Mouse (Mus musculus): ENCODE data around the gene Cacnb2. TPM values are rescaled to one million over a fixed set of nuclear protein-coding genes. Genes with fewer than 3 reads are reported as not detected.

Cacnb2 gene
- total and polyA plus RNA-seq, 2 experiments from 2014 or later = 12.1 to 71.6 TPM

DNA sequence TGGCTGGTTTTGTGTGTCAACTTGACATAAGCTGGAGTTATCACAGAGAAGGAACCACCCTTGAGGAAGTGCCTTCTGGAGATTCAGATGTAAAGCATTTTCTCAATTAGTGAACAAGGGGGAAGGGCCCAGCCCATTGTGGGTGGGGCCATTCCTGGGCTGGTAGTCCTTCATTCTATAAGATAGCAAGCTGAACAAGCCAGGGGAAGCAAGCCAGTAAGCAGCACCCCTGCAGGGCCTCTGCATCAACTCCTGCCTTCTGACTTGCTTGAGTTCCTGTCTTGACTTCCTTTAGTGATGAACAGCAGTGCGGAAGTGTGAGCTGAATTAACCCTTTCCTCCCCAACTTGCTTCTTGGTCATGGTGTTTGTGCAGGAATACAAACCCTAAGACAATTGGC lies 260.1 kb downstream of the Cacnb2 start:
- no peak overlapping the region for H3K4me2 ChIP-seq (ENCODE audit: low read depth, low read length)
- no peaks in the 10 kb centered on the region for H3K27me3 ChIP-seq (ENCODE audit: control insufficient read depth, insufficient read depth, low read length)
- 22% methylated on average over 1 of the region's 1 CpGs for WGBS
- no peak for DNase-seq (ENCODE audit: low spot score)
- H3K27ac ChIP-seq (ENCODE audit: low read depth) = no peak overlapping the region
- no peak overlapping the region for H3K9ac ChIP-seq (replicated peaks; ENCODE audit: low read depth, low read length)
- no peak overlapping the region for H3K4me3 ChIP-seq (ENCODE audit: low read depth, low read length)
- H3K9me3 ChIP-seq (replicated peaks; ENCODE audit: control insufficient read depth, low read length) = no peaks in the 10 kb centered on the region
- H3K4me1 ChIP-seq (ENCODE audit: control insufficient read depth, insufficient read depth) = peaks cover 6% of the 10 kb centered on the region; the same call in 1 of the 2 replicates
- TF ChIP-seq CTCF (IDR thresholded peaks at IDR 0.05; ENCODE audit: low read depth) = no peak
- no peak for TF ChIP-seq EP300 (IDR thresholded peaks at IDR 0.05; ENCODE audit: low read depth)
- no peaks in the 10 kb centered on the region for H3K36me3 ChIP-seq (replicated peaks; ENCODE audit: control insufficient read depth, insufficient read depth, low read length)
- no peak for ATAC-seq (ENCODE audit: insufficient read depth, low read depth)

GRCm38 (mm10) chr2:14873116-14873515 lies 270.2 kb downstream of the Cacnb2 start:
- H3K4me1 ChIP-seq (ENCODE audit: control insufficient read depth, insufficient read depth) = peaks cover 11% of the 10 kb centered on the region; the same call in 1 of the 2 replicates
- ATAC-seq (ENCODE audit: insufficient read depth, low read depth) = no peak
- H3K27me3 ChIP-seq (ENCODE audit: control insufficient read depth, insufficient read depth, low read length) = no peaks in the 10 kb centered on the region
- no peak for DNase-seq (ENCODE audit: low spot score)
- 62% methylated on average over 1 of the region's 1 CpGs for WGBS
- H3K4me2 ChIP-seq (ENCODE audit: low read depth, low read length) = peak overlapping the region; percentile 48; the same call in 1 of the 2 replicates
- H3K27ac ChIP-seq (ENCODE audit: low read depth) = no peak overlapping the region
- no peaks in the 10 kb centered on the region for H3K36me3 ChIP-seq (replicated peaks; ENCODE audit: control insufficient read depth, insufficient read depth, low read length)
- no peak overlapping the region for H3K4me3 ChIP-seq (ENCODE audit: low read depth, low read length)
- TF ChIP-seq EP300 (IDR thresholded peaks at IDR 0.05; ENCODE audit: low read depth) (no peak), CTCF (IDR thresholded peaks at IDR 0.05; ENCODE audit: low read depth) (no peak)
- no peaks in the 10 kb centered on the region for H3K9me3 ChIP-seq (replicated peaks; ENCODE audit: control insufficient read depth, low read length)
- H3K9ac ChIP-seq (replicated peaks; ENCODE audit: low read depth, low read length) = no peak overlapping the region

DNA sequence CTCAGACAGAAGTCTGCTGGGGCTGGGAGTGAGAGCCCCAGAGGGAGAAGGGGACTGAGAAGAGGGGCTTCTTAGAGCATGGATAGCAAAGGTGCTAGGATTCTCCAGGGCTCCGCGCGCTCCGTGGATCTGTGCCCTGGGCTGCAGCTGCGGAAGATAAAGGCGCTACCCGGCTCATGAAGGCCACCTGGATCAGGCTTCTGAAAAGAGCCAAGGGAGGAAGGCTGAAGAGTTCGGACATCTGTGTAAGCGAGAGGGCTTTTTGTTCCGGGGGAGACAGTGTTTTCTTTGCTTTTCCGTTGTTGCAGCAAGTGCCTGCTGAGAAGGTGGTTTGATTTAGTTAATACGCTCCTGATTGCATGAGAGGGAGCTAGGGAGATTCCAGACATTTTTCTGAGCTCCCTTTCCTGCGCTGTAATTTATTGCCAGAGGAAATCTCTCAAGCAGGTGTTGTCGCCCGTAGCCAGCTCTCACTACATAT lies 270.9 kb downstream of the Cacnb2 start:
- Histone ChIP-seq H3K4me2 (ENCODE audit: low read depth, low read length) (peak overlapping the region; percentile 48), H3K4me3 (ENCODE audit: low read depth, low read length) (no peak overlapping the region), H3K9me3 (replicated peaks; ENCODE audit: control insufficient read depth, low read length) (no peaks in the 10 kb centered on the region), H3K9ac (replicated peaks; ENCODE audit: low read depth, low read length) (no peak overlapping the region), H3K27me3 (ENCODE audit: control insufficient read depth, insufficient read depth, low read length) (no peaks in the 10 kb centered on the region), H3K36me3 (replicated peaks; ENCODE audit: control insufficient read depth, insufficient read depth, low read length) (no peaks in the 10 kb centered on the region), H3K4me1 (ENCODE audit: control insufficient read depth, insufficient read depth) (peaks cover 11% of the 10 kb centered on the region; the same call in 1 of the 2 replicates), H3K27ac (ENCODE audit: low read depth) (no peak overlapping the region)
- ATAC-seq (ENCODE audit: insufficient read depth, low read depth) = no peak
- peak; percentile 10 for DNase-seq (ENCODE audit: low spot score)
- WGBS = 12% methylated on average over 15 of the region's 15 CpGs
- TF ChIP-seq CTCF (IDR thresholded peaks at IDR 0.05; ENCODE audit: low read depth) = no peak

DNA sequence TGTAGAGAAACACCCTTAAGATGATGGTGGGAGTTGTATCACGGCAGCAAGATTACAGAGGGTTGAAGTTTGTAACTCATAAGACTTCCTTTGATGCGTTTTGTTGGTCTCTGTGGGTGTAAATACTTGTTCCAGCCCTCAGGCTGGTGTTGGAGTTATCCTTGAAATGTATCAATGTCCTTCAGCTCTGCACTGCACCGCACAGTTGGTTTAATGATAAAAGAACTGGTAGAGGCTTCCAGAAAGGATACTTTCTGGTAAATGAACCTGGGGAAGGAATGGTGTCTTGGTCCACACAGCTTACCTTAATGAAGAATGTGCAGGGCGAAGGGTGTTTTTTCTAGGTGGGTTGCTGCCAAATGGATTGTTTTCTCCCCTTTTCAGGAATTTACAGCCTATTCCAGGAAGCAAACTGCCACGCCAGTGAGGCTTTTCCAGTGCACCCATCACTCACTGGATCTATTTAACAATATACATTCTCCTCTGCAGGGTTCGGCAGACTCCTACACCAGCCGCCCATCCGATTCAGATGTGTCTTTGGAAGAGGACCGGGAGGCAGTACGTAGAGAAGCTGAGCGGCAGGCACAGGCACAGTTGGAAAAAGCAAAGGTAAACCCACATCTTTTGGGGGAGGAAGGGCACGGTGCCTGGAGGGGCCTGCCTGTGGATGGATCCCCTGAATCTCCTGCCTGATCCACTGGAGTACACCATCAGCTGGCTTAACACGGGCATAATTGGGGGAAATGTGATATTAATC lies 271.6 kb downstream of the Cacnb2 start:
- no peak for ATAC-seq (ENCODE audit: insufficient read depth, low read depth)
- Histone ChIP-seq H3K9me3 (replicated peaks; ENCODE audit: control insufficient read depth, low read length) (no peaks in the 10 kb centered on the region), H3K36me3 (replicated peaks; ENCODE audit: control insufficient read depth, insufficient read depth, low read length) (no peaks in the 10 kb centered on the region), H3K4me3 (ENCODE audit: low read depth, low read length) (no peak overlapping the region), H3K27ac (ENCODE audit: low read depth) (no peak overlapping the region), H3K27me3 (ENCODE audit: control insufficient read depth, insufficient read depth, low read length) (no peaks in the 10 kb centered on the region), H3K4me2 (ENCODE audit: low read depth, low read length) (peak overlapping the region; percentile 48), H3K4me1 (ENCODE audit: control insufficient read depth, insufficient read depth) (peaks cover 11% of the 10 kb centered on the region; the same call in 1 of the 2 replicates), H3K9ac (replicated peaks; ENCODE audit: low read depth, low read length) (no peak overlapping the region)
- DNase-seq (ENCODE audit: low spot score) = no peak
- 63% methylated on average over 13 of the region's 13 CpGs for WGBS
- TF ChIP-seq CTCF (IDR thresholded peaks at IDR 0.05; ENCODE audit: low read depth) (no peak), EP300 (IDR thresholded peaks at IDR 0.05; ENCODE audit: low read depth) (no peak)

DNA sequence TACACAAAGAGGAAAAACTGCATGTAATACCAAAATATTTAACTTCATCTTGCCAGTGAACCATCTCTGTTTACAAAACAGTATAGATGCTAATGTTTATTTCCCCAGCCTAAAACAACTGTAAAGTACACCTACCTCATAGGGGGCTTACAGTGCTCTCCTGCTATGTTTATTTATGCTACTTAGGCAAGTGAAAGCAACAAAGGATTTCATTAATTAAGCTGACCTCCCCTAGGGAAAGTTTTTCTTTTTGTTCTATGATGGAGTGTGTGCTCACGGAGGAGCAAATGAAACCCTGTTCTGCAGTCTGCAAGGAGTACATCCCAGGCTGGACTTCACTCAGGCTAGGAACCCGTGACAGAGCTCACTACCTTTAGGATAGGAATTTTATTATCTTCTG lies 272.2 kb downstream of the Cacnb2 start:
- H3K36me3 ChIP-seq (replicated peaks; ENCODE audit: control insufficient read depth, insufficient read depth, low read length) = no peaks in the 10 kb centered on the region
- ATAC-seq (ENCODE audit: insufficient read depth, low read depth) = no peak
- no peaks in the 10 kb centered on the region for H3K27me3 ChIP-seq (ENCODE audit: control insufficient read depth, insufficient read depth, low read length)
- peaks cover 11% of the 10 kb centered on the region; the same call in 1 of the 2 replicates for H3K4me1 ChIP-seq (ENCODE audit: control insufficient read depth, insufficient read depth)
- H3K4me3 ChIP-seq (ENCODE audit: low read depth, low read length) = no peak overlapping the region
- no peak for DNase-seq (ENCODE audit: low spot score)
- no peak overlapping the region for H3K27ac ChIP-seq (ENCODE audit: low read depth)
- 79% methylated on average over 2 of the region's 2 CpGs for WGBS
- TF ChIP-seq EP300 (IDR thresholded peaks at IDR 0.05; ENCODE audit: low read depth) (no peak), CTCF (IDR thresholded peaks at IDR 0.05; ENCODE audit: low read depth) (no peak)
- H3K4me2 ChIP-seq (ENCODE audit: low read depth, low read length) = no peak overlapping the region
- H3K9me3 ChIP-seq (replicated peaks; ENCODE audit: control insufficient read depth, low read length) = no peaks in the 10 kb centered on the region
- no peak overlapping the region for H3K9ac ChIP-seq (replicated peaks; ENCODE audit: low read depth, low read length)
